Mouse (Mus musculus): ENCODE results near the gene Prkcz.

DNA sequence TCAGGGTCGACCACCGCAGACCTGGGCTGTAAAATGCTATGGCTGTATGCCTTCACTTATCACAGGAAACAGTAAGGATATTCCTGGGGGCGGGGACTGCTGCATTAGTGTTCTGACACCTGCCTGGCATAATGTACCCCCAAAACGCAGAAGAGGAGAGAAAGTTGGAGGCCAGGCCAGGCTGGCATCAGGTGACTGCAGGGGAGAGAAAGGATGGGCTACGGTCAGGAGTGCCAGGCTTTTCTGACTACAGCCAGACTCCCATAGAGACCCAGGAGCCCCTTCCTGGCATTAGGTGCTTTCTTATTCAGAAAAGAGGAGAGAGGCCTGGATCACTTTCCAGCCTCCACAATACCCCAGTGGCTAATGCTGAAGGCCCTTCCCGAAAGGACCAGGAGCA, 121.7 kb downstream of the Prkcz start:
- TF ChIP-seq CTCF (conservative IDR thresholded peaks at IDR 0.05; ENCODE audit: low read length) (no peak), NANOG (IDR thresholded peaks at IDR 0.05; ENCODE audit: borderline replicate concordance, low read length) (no peak)

Measured in E14TG2a.4 (cell line).